Mouse (Mus musculus): ENCODE measurements around the gene C130050O18Rik. TPM values are rescaled to one million over a fixed set of nuclear protein-coding genes. Genes with fewer than 3 reads are reported as not detected.

C130050O18Rik gene
- polyA plus RNA-seq, 2 experiments: 0.93 to 1.3 TPM

DNA sequence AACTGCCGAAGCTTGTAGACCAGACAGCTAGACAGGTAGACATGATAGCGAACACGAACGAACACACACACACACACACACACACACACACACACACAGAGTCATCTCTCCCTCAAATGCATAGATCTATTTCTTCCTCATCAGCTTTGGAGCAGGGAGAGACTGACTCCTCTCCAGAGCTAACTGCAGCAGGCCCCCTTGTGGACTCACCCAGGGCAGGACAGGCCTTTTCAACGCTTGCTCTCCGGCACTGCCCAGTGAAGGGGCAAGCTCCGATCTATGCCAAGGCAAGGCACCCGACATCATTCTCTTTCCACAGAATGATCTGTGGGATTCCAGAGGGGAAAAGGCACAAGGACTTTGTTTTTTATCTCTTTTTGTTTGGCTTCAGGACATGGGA is 40.2 kb downstream of the C130050O18Rik start:
- H3K9ac ChIP-seq (replicated peaks): no peak overlapping the region

DNA sequence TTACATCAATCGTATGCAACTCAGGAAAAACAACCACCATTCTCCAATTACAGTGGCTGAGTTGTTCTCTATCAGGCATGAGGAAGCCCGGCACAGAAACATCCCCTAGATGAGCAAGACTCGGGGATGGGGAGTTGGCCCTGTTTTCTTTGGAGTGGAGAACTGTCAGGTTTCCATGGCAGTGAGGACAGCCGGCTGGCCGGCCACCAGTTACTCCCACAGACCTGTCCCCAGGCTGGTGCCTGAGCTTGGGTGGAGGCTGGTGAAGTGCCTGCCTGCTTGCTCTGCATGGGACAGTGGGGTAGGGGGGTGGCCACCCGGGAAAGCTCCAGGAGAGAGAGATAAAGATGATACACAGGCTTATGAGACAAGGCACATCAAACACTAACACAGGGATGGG is 42.9 kb downstream of the C130050O18Rik start:
- no peak overlapping the region for H3K9ac ChIP-seq (replicated peaks)
- no peaks in the 10 kb centered on the region for H3K9me3 ChIP-seq (ENCODE audit: control insufficient read depth, low read length)
- no peak overlapping the region for H3K4me3 ChIP-seq (ENCODE audit: insufficient read depth in 1 of 2, low read depth in 2 of 2, low read length in 2 of 2)
- ATAC-seq (ENCODE audit: insufficient read depth) (no peak), DNase-seq (ENCODE audit: low read depth in 3 of 3, low spot score in 3 of 3) (no peak)
- no peak for TF ChIP-seq EP300 (IDR thresholded peaks at IDR 0.05; ENCODE audit: low read depth)
- no peak for TF ChIP-seq CTCF (IDR thresholded peaks at IDR 0.05; ENCODE audit: low read depth)
- H3K4me2 ChIP-seq (ENCODE audit: low read depth): no peak overlapping the region
- no peaks in the 10 kb centered on the region for H3K27me3 ChIP-seq (ENCODE audit: control insufficient read depth, insufficient read depth, low read length)
- H3K4me1 ChIP-seq (replicated peaks; ENCODE audit: control insufficient read depth in 2 of 2, insufficient read depth in 2 of 2, low read length in 1 of 2): no peaks in the 10 kb centered on the region
- 64% methylated on average over 6 of the region's 6 CpGs for WGBS (ENCODE audit: insufficient replicate concordance)
- no peak overlapping the region for H3K27ac ChIP-seq
- H3K36me3 ChIP-seq (replicated peaks; ENCODE audit: control insufficient read depth, insufficient read depth, low read depth): no peaks in the 10 kb centered on the region

More for the DNA sequence above, 40.2 kb downstream of the C130050O18Rik start:
- Histone ChIP-seq H3K4me3 (ENCODE audit: insufficient read depth in 1 of 2, low read depth in 2 of 2, low read length in 2 of 2) (no peak overlapping the region), H3K4me2 (ENCODE audit: low read depth) (no peak overlapping the region), H3K27ac (no peak overlapping the region), H3K36me3 (replicated peaks; ENCODE audit: control insufficient read depth, insufficient read depth, low read depth) (no peaks in the 10 kb centered on the region), H3K9me3 (ENCODE audit: control insufficient read depth, low read length) (no peaks in the 10 kb centered on the region), H3K27me3 (ENCODE audit: control insufficient read depth, insufficient read depth, low read length) (no peaks in the 10 kb centered on the region), H3K4me1 (replicated peaks; ENCODE audit: control insufficient read depth in 2 of 2, insufficient read depth in 2 of 2, low read length in 1 of 2) (no peaks in the 10 kb centered on the region)
- DNase-seq (ENCODE audit: low read depth in 3 of 3, low spot score in 3 of 3) (no peak), ATAC-seq (ENCODE audit: insufficient read depth) (no peak)
- TF ChIP-seq EP300 (IDR thresholded peaks at IDR 0.05; ENCODE audit: low read depth) (no peak), CTCF (IDR thresholded peaks at IDR 0.05; ENCODE audit: low read depth) (peak; percentile 40; the same call in 1 of the 2 replicates)
- 81% methylated on average over 8 of the region's 8 CpGs for WGBS (ENCODE audit: insufficient replicate concordance)

DNA sequence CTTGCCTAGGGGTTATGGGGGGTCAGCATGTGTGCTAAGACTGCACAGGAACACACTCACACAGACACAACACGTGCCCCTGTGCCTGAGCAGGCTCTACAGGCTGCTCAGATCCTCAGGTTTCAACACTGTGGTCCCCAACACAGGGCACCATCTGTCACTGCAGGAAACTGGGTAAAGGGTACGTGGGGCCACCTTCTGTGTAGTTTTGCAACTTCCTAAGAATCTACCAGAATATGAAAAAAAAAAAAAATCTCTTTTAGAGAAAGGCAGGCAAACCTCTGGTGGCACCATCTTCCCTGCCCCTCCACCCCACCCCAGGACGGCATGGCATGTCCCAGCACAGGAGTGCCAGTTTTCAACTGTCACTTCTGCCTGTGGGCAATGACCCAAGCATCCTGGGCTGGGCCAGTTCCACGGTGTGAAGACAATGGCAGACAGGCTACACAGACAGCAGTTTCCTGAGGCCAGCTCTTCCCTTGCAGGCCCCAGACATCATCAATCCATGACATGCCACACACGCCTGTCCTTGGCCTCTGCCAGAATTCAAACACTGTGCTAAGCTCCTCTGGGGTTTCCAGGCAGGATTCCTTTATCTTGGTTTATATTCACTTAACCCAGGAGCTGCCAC is 44.2 kb downstream of the C130050O18Rik start:
- Histone ChIP-seq H3K9ac (replicated peaks) (no peak overlapping the region), H3K36me3 (replicated peaks; ENCODE audit: control insufficient read depth, insufficient read depth, low read depth) (no peaks in the 10 kb centered on the region), H3K9me3 (ENCODE audit: control insufficient read depth, low read length) (no peaks in the 10 kb centered on the region), H3K27me3 (ENCODE audit: control insufficient read depth, insufficient read depth, low read length) (no peaks in the 10 kb centered on the region), H3K27ac (no peak overlapping the region), H3K4me3 (ENCODE audit: insufficient read depth in 1 of 2, low read depth in 2 of 2, low read length in 2 of 2) (no peak overlapping the region), H3K4me1 (replicated peaks; ENCODE audit: control insufficient read depth in 2 of 2, insufficient read depth in 2 of 2, low read length in 1 of 2) (no peaks in the 10 kb centered on the region), H3K4me2 (ENCODE audit: low read depth) (no peak overlapping the region)
- no peak for DNase-seq (ENCODE audit: low read depth in 3 of 3, low spot score in 3 of 3)
- ATAC-seq (ENCODE audit: insufficient read depth): no peak
- TF ChIP-seq CTCF (IDR thresholded peaks at IDR 0.05; ENCODE audit: low read depth) (no peak), EP300 (IDR thresholded peaks at IDR 0.05; ENCODE audit: low read depth) (no peak)
- 34% methylated on average over 5 of the region's 5 CpGs for WGBS (ENCODE audit: insufficient replicate concordance)

DNA sequence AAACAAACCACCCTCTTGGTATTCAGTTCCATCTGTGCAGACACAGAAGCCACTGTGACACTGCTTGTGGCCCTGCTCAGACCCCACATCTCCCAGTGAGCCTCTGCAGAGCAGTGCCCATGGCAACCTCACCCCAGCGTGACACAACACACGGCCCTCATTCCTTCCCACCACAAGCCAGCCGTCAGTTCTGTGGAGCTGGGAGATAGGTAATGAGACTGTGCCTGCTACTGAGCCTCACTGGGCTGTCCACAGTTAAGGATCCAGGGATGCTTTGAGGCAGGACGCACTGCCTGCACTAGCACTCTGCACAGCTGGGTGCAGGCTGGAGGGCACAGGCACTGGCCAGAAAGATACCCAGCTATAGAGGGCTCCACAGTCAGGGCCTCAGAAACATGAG is 44.8 kb downstream of the C130050O18Rik start:
- no peak overlapping the region for H3K4me2 ChIP-seq (ENCODE audit: low read depth)
- TF ChIP-seq EP300 (IDR thresholded peaks at IDR 0.05; ENCODE audit: low read depth): no peak
- H3K9me3 ChIP-seq (ENCODE audit: control insufficient read depth, low read length): no peaks in the 10 kb centered on the region
- H3K4me1 ChIP-seq (replicated peaks; ENCODE audit: control insufficient read depth in 2 of 2, insufficient read depth in 2 of 2, low read length in 1 of 2): no peaks in the 10 kb centered on the region
- no peak overlapping the region for H3K9ac ChIP-seq (replicated peaks)
- no peak overlapping the region for H3K27ac ChIP-seq
- H3K36me3 ChIP-seq (replicated peaks; ENCODE audit: control insufficient read depth, insufficient read depth, low read depth): no peaks in the 10 kb centered on the region
- no peak overlapping the region for H3K4me3 ChIP-seq (ENCODE audit: insufficient read depth in 1 of 2, low read depth in 2 of 2, low read length in 2 of 2)
- WGBS (ENCODE audit: insufficient replicate concordance): 55% methylated on average over 4 of the region's 4 CpGs
- DNase-seq (ENCODE audit: low read depth in 3 of 3, low spot score in 3 of 3) (no peak), ATAC-seq (ENCODE audit: insufficient read depth) (no peak)
- no peaks in the 10 kb centered on the region for H3K27me3 ChIP-seq (ENCODE audit: control insufficient read depth, insufficient read depth, low read length)

DNA sequence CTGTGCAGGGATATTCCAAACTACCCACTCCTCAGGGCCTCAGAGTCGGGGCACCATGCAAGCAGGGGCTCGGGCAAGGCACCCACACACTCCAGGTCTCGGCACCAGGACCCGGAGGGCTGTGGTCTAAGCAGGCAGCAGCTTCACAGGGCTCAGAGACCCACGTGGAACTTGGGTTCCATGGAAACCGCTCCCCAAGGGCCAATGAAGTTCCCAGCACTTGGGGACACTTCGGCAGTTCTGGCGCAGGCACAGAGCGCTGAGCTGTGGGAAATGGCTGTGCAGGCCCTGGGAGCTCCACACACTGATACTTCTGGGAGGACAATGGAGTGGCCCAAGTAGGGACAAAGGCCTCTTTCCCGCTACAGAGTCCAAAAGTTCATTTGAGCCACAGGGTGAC is 48.0 kb downstream of the C130050O18Rik start:
- Histone ChIP-seq H3K4me2 (ENCODE audit: low read depth) (no peak overlapping the region), H3K4me1 (replicated peaks; ENCODE audit: control insufficient read depth in 2 of 2, insufficient read depth in 2 of 2, low read length in 1 of 2) (no peaks in the 10 kb centered on the region), H3K27me3 (ENCODE audit: control insufficient read depth, insufficient read depth, low read length) (no peaks in the 10 kb centered on the region), H3K9me3 (ENCODE audit: control insufficient read depth, low read length) (no peaks in the 10 kb centered on the region), H3K9ac (replicated peaks) (no peak overlapping the region), H3K27ac (no peak overlapping the region), H3K36me3 (replicated peaks; ENCODE audit: control insufficient read depth, insufficient read depth, low read depth) (no peaks in the 10 kb centered on the region), H3K4me3 (ENCODE audit: insufficient read depth in 1 of 2, low read depth in 2 of 2, low read length in 2 of 2) (no peak overlapping the region)
- DNase-seq (ENCODE audit: low read depth in 3 of 3, low spot score in 3 of 3) (no peak), ATAC-seq (ENCODE audit: insufficient read depth) (no peak)
- WGBS (ENCODE audit: insufficient replicate concordance): 70% methylated on average over 10 of the region's 10 CpGs
- TF ChIP-seq CTCF (IDR thresholded peaks at IDR 0.05; ENCODE audit: low read depth) (no peak), EP300 (IDR thresholded peaks at IDR 0.05; ENCODE audit: low read depth) (no peak)

Data from liver, embryonic 14.5 days (tissue).